Mouse (Mus musculus): ENCODE results near the gene Gm20662.

Gene Gm20662

GRCm38 (mm10) chr9:107996049-107996448 lies at the start of gene Gm20662:
Gene Gm20662, plus strand, starts transcription at chr9:107996349.
- DNase-seq, result no peak

GRCm38 (mm10) chr9:107947241-107948194 lies 48.6 kb upstream of the Gm20662 start:
- no peak for DNase-seq

GRCm38 (mm10) chr9:107949184-107949921 lies 46.8 kb upstream of the Gm20662 start:
- DNase-seq, result no peak

GRCm38 (mm10) chr9:107949922-107950235 lies 46.3 kb upstream of the Gm20662 start, which contains the start of gene Traip:
Gene Traip, plus strand, starts transcription at chr9:107950136.
- no peak for DNase-seq

GRCm38 (mm10) chr9:107950460-107951355 lies 45.4 kb upstream of the Gm20662 start:
- peak; percentile 95 to 98 for DNase-seq

- no peak for DNase-seq
Measured at GRCm38 (mm10) chr9:107955613-107956289, 40.4 kb upstream of the Gm20662 start.

- DNase-seq, result no peak
Measured at GRCm38 (mm10) chr9:107957141-107957540, 39.0 kb upstream of the Gm20662 start.

- no peak for DNase-seq
Measured at GRCm38 (mm10) chr9:107959896-107960295, 36.3 kb upstream of the Gm20662 start.

- DNase-seq, result no peak
Measured at GRCm38 (mm10) chr9:107960928-107961327, 35.2 kb upstream of the Gm20662 start.

- no peak for DNase-seq
Measured at GRCm38 (mm10) chr9:107961351-107961762, 34.8 kb upstream of the Gm20662 start.

- peak in 1 of 2 experiments; percentile 16 for DNase-seq
Measured at GRCm38 (mm10) chr9:107961881-107962280, 34.3 kb upstream of the Gm20662 start.

- DNase-seq, result no peak
Measured at GRCm38 (mm10) chr9:107962916-107963315, 33.2 kb upstream of the Gm20662 start.

- peak; percentile 82 to 96 for DNase-seq
Measured at GRCm38 (mm10) chr9:107963700-107964099, 32.4 kb upstream of the Gm20662 start.

- no peak for DNase-seq
Measured at GRCm38 (mm10) chr9:107964681-107965080, 31.5 kb upstream of the Gm20662 start.

GRCm38 (mm10) chr9:107966676-107967075 lies 29.5 kb upstream of the Gm20662 start:
- no peak for DNase-seq

- peak in 1 of 2 experiments; percentile 23 for DNase-seq
Measured at GRCm38 (mm10) chr9:107967437-107967836, 28.7 kb upstream of the Gm20662 start.

GRCm38 (mm10) chr9:107968531-107968930 lies 27.6 kb upstream of the Gm20662 start:
- no peak for DNase-seq

GRCm38 (mm10) chr9:107970311-107970710 lies 25.8 kb upstream of the Gm20662 start:
- DNase-seq, result no peak

GRCm38 (mm10) chr9:107971690-107972541 lies 24.2 kb upstream of the Gm20662 start:
- DNase-seq, result peak; percentile 42 to 49

- no peak for DNase-seq
Measured at GRCm38 (mm10) chr9:107974491-107975171, 21.5 kb upstream of the Gm20662 start.
